ENCODE assay signal across 20 mouse cellular contexts in genomic region chr2:162548312-162548711, GRCm38 (mm10).
DNase-seq lines count a peak whose midpoint lies in the region; ATAC-seq and TF ChIP-seq lines count a peak whose summit lies in the region.
"Had no signal": no experiment of that assay in that cellular context is flagged by ENCODE, and none has a peak within 500 bp of the region (broad histone marks: within the 10 kb centered on the region; RNA-seq: fewer than 3 reads in every experiment).

No protein-coding gene starts in this region.

- WGBS in embryonic facial prominence, embryonic 14.5 days, result 78% methylated on average over 8 of the region's 8 CpGs
- WGBS in embryonic facial prominence, embryonic 10.5 days, result 90% methylated on average over 8 of the region's 8 CpGs
- WGBS in hindbrain, postnatal 0 days, result 41% methylated on average over 8 of the region's 8 CpGs
- 88% methylated on average over 8 of the region's 8 CpGs for WGBS in hindbrain, embryonic 12.5 days
- 59% methylated on average over 8 of the region's 8 CpGs for WGBS in lung, postnatal 0 days

- TF ChIP-seq CTCF in hindbrain, postnatal 0 days (IDR thresholded peaks at IDR 0.05; ENCODE audit: low read depth), result no peak
- TF ChIP-seq CTCF in lung, postnatal 0 days (IDR thresholded peaks at IDR 0.05), result no peak
- no peak for TF ChIP-seq CTCF in brain, embryonic 14.5 days (IDR thresholded peaks at IDR 0.05; ENCODE audit: borderline replicate concordance, extremely low read depth, insufficient read depth, insufficient read length)

- H3K4me1 ChIP-seq in embryonic facial prominence, embryonic 14.5 days (ENCODE audit: control insufficient read depth, insufficient read depth, low read length), result no peaks in the 10 kb centered on the region
- H3K4me1 ChIP-seq in embryonic facial prominence, embryonic 10.5 days, result no peaks in the 10 kb centered on the region
- 0 out of 2 replicates have a peak, but pooled peaks cover 5% of the 10 kb centered on the region for H3K4me1 ChIP-seq in hindbrain, postnatal 0 days (ENCODE audit: insufficient read depth, low read length)
- no peaks in the 10 kb centered on the region for H3K4me1 ChIP-seq in hindbrain, embryonic 12.5 days
- H3K4me1 ChIP-seq in lung, postnatal 0 days (ENCODE audit: insufficient read depth, low read depth, low read length), result no peaks in the 10 kb centered on the region
- H3K4me1 ChIP-seq: embryonic facial prominence, embryonic 15.5 days; neural tube, embryonic 12.5 days had no signal

- no peaks in the 10 kb centered on the region for H3K9me3 ChIP-seq in embryonic facial prominence, embryonic 14.5 days (ENCODE audit: control insufficient read depth, low read length)
- no peaks in the 10 kb centered on the region for H3K9me3 ChIP-seq in embryonic facial prominence, embryonic 10.5 days
- no peaks in the 10 kb centered on the region for H3K9me3 ChIP-seq in hindbrain, postnatal 0 days (ENCODE audit: low read length)
- no peaks in the 10 kb centered on the region for H3K9me3 ChIP-seq in hindbrain, embryonic 12.5 days (replicated peaks)
- no peaks in the 10 kb centered on the region for H3K9me3 ChIP-seq in lung, postnatal 0 days (ENCODE audit: low read length)
- H3K9me3 ChIP-seq: embryonic facial prominence, embryonic 15.5 days; kidney, embryonic 15.5 days; limb, embryonic 13.5 days; neural tube, embryonic 12.5 days had no signal

- TF ChIP-seq POLR2A in brain, embryonic 14.5 days (IDR thresholded peaks at IDR 0.05; ENCODE audit: borderline replicate concordance, extremely low read depth, insufficient read depth, insufficient read length, poor library complexity, severe bottlenecking), result no peak

- DNase-seq in embryonic facial prominence, embryonic 14.5 days (ENCODE audit: low spot score), result peak; percentile 17
- no peak for DNase-seq in embryonic facial prominence, embryonic 10.5 days (ENCODE audit: low spot score)
- DNase-seq in hindbrain, postnatal 0 days (ENCODE audit: low spot score), result peak; percentile 64
- DNase-seq in lung, postnatal 0 days (ENCODE audit: low spot score), result peak; percentile 55
- no peak for DNase-seq in lung, postnatal 4 days
- peak; percentile 78 for DNase-seq in brain, embryonic 14.5 days (ENCODE audit: low read depth)
- DNase-seq in adrenal gland, postnatal 14 days, result no peak
- DNase-seq: adrenal gland, adult 2 months; gastrocnemius, postnatal 10 days; heart, postnatal 14 days; liver, postnatal 0 days; thymus, adult 18-20 months had no signal

- H3K27me3 ChIP-seq in embryonic facial prominence, embryonic 14.5 days (replicated peaks; ENCODE audit: control insufficient read depth, insufficient read depth, low read length), result no peaks in the 10 kb centered on the region
- no peaks in the 10 kb centered on the region for H3K27me3 ChIP-seq in embryonic facial prominence, embryonic 10.5 days (replicated peaks; ENCODE audit: low read depth, poor library complexity, severe bottlenecking)
- no peaks in the 10 kb centered on the region for H3K27me3 ChIP-seq in hindbrain, postnatal 0 days (ENCODE audit: insufficient read depth, low read length)
- H3K27me3 ChIP-seq in hindbrain, embryonic 12.5 days, result no peaks in the 10 kb centered on the region
- no peaks in the 10 kb centered on the region for H3K27me3 ChIP-seq in lung, postnatal 0 days (replicated peaks; ENCODE audit: insufficient read depth, low read length)
- H3K27me3 ChIP-seq: CH12.LX; embryonic facial prominence, embryonic 15.5 days; kidney, embryonic 15.5 days; limb, embryonic 13.5 days; neural tube, embryonic 12.5 days had no signal

- no peak for TF ChIP-seq EP300 in lung, postnatal 0 days (IDR thresholded peaks at IDR 0.05)

- no peak overlapping the region for H3K27ac ChIP-seq in embryonic facial prominence, embryonic 14.5 days (replicated peaks; ENCODE audit: low read depth, low read length)
- H3K27ac ChIP-seq in embryonic facial prominence, embryonic 10.5 days (replicated peaks), result no peak overlapping the region
- no peak overlapping the region for H3K27ac ChIP-seq in hindbrain, postnatal 0 days
- H3K27ac ChIP-seq in hindbrain, embryonic 12.5 days, result no peak overlapping the region
- H3K27ac ChIP-seq in lung, postnatal 0 days (ENCODE audit: low read length), result no peak overlapping the region
- H3K27ac ChIP-seq: embryonic facial prominence, embryonic 15.5 days; hindbrain, embryonic 14.5 days; kidney, embryonic 15.5 days; limb, embryonic 13.5 days; neural tube, embryonic 12.5 days had no signal

- no peaks in the 10 kb centered on the region for H3K36me3 ChIP-seq in embryonic facial prominence, embryonic 14.5 days (ENCODE audit: control insufficient read depth, insufficient read depth, low read length)
- H3K36me3 ChIP-seq in embryonic facial prominence, embryonic 10.5 days (replicated peaks), result no peaks in the 10 kb centered on the region
- H3K36me3 ChIP-seq in hindbrain, postnatal 0 days (ENCODE audit: insufficient read depth, low read length), result no peaks in the 10 kb centered on the region
- H3K36me3 ChIP-seq in hindbrain, embryonic 12.5 days, result no peaks in the 10 kb centered on the region
- no peaks in the 10 kb centered on the region for H3K36me3 ChIP-seq in lung, postnatal 0 days (ENCODE audit: insufficient read depth, low read length)
- H3K36me3 ChIP-seq: embryonic facial prominence, embryonic 15.5 days; kidney, embryonic 15.5 days; limb, embryonic 13.5 days; neural tube, embryonic 12.5 days had no signal

- no peak overlapping the region for H3K4me2 ChIP-seq in embryonic facial prominence, embryonic 14.5 days (ENCODE audit: low read depth, low read length)
- H3K4me2 ChIP-seq in hindbrain, postnatal 0 days (ENCODE audit: low read depth, low read length), result no peak overlapping the region
- no peak overlapping the region for H3K4me2 ChIP-seq in hindbrain, embryonic 12.5 days (replicated peaks)
- H3K4me2 ChIP-seq in lung, postnatal 0 days (replicated peaks; ENCODE audit: low read depth, low read length), result no peak overlapping the region
- H3K4me2 ChIP-seq: embryonic facial prominence, embryonic 15.5 days; hindbrain, embryonic 14.5 days; kidney, embryonic 15.5 days; limb, embryonic 13.5 days; neural tube, embryonic 12.5 days had no signal

- no peak overlapping the region for H3K9ac ChIP-seq in embryonic facial prominence, embryonic 14.5 days (ENCODE audit: low read depth, low read length)
- no peak overlapping the region for H3K9ac ChIP-seq in hindbrain, postnatal 0 days (replicated peaks; ENCODE audit: low read length)
- H3K9ac ChIP-seq in hindbrain, embryonic 12.5 days, result no peak overlapping the region
- H3K9ac ChIP-seq in lung, postnatal 0 days (replicated peaks; ENCODE audit: low read depth), result no peak overlapping the region
- H3K9ac ChIP-seq: embryonic facial prominence, embryonic 15.5 days; hindbrain, embryonic 14.5 days; kidney, embryonic 15.5 days; limb, embryonic 13.5 days; liver, postnatal 0 days; neural tube, embryonic 12.5 days had no signal

- ATAC-seq in embryonic facial prominence, embryonic 14.5 days (ENCODE audit: low read depth), result no peak
- ATAC-seq in hindbrain, postnatal 0 days, result 0 out of 2 replicates have a peak, but pooled peaks have one; percentile 43
- no peak for ATAC-seq in hindbrain, embryonic 12.5 days (ENCODE audit: low FRiP score)
- ATAC-seq in lung, postnatal 0 days, result no peak
- ATAC-seq: intestine, embryonic 16.5 days; liver, postnatal 0 days had no signal

- no peak overlapping the region for H3K4me3 ChIP-seq in embryonic facial prominence, embryonic 14.5 days (ENCODE audit: low read depth, low read length)
- no peak overlapping the region for H3K4me3 ChIP-seq in embryonic facial prominence, embryonic 10.5 days
- no peak overlapping the region for H3K4me3 ChIP-seq in hindbrain, postnatal 0 days (ENCODE audit: low read length)
- H3K4me3 ChIP-seq in hindbrain, embryonic 12.5 days, result no peak overlapping the region
- no peak overlapping the region for H3K4me3 ChIP-seq in lung, postnatal 0 days (ENCODE audit: low read depth, low read length)
- H3K4me3 ChIP-seq: embryonic facial prominence, embryonic 15.5 days; kidney, embryonic 15.5 days; limb, embryonic 13.5 days; neural tube, embryonic 12.5 days had no signal

Comparison
In these comparisons a context has a peak if more than half of its experiments do, and no peak if none do; other contexts are left out.
1. DNase-seq: peak in embryonic facial prominence, embryonic 14.5 days (single experiment), hindbrain, postnatal 0 days (single experiment), lung, postnatal 0 days (single experiment) and brain, embryonic 14.5 days (single experiment); none in embryonic facial prominence, embryonic 10.5 days (single experiment), lung, postnatal 4 days (0 of 2) and adrenal gland, postnatal 14 days (single experiment).